In genomic region chr1:40278720-40279119, GRCm38 (mm10) we compare ENCODE assay signal across 16 mouse cellular contexts.
"Had no signal": no experiment of that assay in that cellular context is flagged by ENCODE, and none has a peak within 500 bp of the region (broad histone marks: within the 10 kb centered on the region; RNA-seq: fewer than 3 reads in every experiment).

No protein-coding gene starts in this region.

- ATAC-seq: midbrain, embryonic 13.5 days; midbrain, embryonic 16.5 days had no signal

- H3K36me3 ChIP-seq: limb, embryonic 12.5 days; liver, embryonic 15.5 days; lung, embryonic 15.5 days; midbrain, embryonic 13.5 days had no signal

- H3K27me3 ChIP-seq: limb, embryonic 12.5 days; liver, embryonic 12.5 days; liver, embryonic 15.5 days; lung, embryonic 15.5 days; midbrain, embryonic 13.5 days had no signal

- H3K4me1 ChIP-seq: limb, embryonic 12.5 days; midbrain, embryonic 13.5 days had no signal

- H3K4me3 ChIP-seq: layer of hippocampus, adult 2 months; limb, embryonic 12.5 days; liver, embryonic 12.5 days; liver, embryonic 15.5 days; lung, embryonic 15.5 days; midbrain, embryonic 13.5 days had no signal

- H3K4me2 ChIP-seq: limb, embryonic 12.5 days; liver, embryonic 12.5 days; liver, embryonic 15.5 days; lung, embryonic 15.5 days; midbrain, embryonic 13.5 days had no signal

- H3K9me3 ChIP-seq: limb, embryonic 12.5 days; liver, embryonic 12.5 days; liver, embryonic 15.5 days; lung, embryonic 15.5 days; midbrain, embryonic 13.5 days had no signal

- H3K27ac ChIP-seq: kidney, postnatal 0 days; layer of hippocampus, adult 2 months; limb, embryonic 12.5 days; liver, embryonic 12.5 days; liver, embryonic 15.5 days; lung, embryonic 15.5 days; macrophage; midbrain, embryonic 13.5 days had no signal

- H3K9ac ChIP-seq: limb, embryonic 12.5 days; liver, embryonic 12.5 days; liver, embryonic 15.5 days; lung, embryonic 15.5 days; midbrain, embryonic 13.5 days had no signal

- DNase-seq: kidney, adult 2 months; kidney, postnatal 25 days; layer of hippocampus, adult 9-11 months; liver; lung, postnatal 14 days; thymus, adult 2 months; thymus, postnatal 14 days had no signal
